Mouse (Mus musculus): Measurements from ENCODE around the gene Hnrnpa3.

The Hnrnpa3 gene

DNA sequence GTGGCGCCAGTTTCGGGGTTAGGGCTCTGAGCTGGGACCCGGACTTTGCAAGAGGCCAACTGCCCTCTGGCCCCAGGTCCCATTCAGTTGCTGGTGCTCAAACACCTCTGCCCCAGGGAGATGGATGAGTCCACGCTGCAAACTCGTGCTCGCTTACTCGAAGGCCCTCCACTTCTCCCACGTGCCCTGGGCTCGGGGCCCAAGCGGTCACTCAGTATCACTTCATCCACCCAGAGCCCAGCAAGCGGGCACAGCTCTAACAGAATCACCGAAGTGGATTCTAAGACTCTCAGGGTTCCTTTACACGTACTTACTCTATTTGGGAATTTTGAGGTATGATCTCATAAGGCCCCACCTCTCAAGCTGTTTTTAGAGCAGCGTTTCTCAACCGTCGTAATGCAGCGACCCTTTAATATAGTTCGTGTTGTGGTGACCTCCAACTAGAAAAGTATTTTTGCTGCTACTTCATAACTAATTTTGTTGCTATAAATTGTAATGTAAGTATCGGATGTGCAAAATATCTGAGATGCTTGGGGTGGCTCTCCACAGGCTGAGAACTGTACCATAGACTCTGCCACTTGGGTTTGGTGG, 46.2 kb downstream of the Hnrnpa3 start:
- no peak for DNase-seq

DNA sequence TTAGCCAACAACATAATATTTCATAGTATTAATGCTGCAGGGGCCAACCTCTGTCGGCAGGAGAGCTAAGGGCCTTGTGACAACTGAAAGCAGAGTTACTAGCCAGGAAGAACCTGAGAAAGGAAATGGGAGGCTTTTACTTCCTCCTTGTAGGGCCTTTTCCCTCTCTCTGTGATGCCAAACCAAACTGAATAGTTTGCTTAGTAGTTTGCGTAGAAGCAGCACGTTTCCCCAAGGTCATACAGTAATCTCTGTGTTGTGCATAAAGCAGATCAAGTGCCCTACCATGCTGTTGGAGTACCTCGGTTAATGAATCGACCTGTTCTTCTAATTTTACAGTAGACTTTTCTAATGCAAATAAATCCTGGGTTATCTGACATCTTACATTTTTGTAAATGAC, 47.4 kb downstream of the Hnrnpa3 start:
- no peak for DNase-seq

DNA sequence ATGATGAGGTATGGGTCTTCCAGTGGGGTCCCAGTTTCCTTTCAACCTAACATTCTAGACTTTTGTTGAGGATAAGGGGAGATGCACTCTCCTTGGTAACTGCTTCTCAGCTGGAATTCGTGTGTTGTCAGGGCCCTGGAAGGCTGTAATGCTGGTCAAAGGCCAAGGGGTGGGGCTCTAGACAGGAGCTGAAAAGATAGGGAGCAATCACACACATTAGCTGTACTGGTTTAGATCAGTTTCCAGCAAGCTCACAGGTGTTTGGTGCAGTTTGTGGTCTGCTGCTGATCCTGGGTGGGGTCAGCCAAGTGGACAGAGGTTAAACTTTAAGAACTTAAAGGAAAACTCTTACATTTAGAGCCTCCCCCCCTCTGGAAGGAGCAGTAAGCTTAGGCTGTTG, 48.4 kb downstream of the Hnrnpa3 start:
- DNase-seq: no peak

DNA sequence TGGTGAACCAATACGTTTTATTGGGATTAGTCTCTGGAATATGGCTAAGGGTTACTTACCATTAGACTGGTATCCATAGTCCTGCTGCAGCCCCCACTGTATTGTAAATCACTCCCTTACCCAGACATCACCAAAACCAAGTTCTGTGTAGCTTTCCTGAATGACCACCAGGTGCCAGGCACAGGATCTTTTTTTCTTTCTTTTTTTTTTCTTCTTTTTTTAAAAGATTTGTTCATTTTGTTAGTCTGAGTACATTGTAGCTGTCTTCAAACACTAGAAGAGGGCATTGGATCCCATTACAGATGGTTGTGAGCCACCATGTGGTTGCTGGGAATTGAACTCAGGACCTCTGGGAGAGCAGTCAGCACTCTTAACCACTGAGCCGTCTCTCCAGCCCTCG, 54.0 kb downstream of the Hnrnpa3 start:
- DNase-seq: no peak

DNA sequence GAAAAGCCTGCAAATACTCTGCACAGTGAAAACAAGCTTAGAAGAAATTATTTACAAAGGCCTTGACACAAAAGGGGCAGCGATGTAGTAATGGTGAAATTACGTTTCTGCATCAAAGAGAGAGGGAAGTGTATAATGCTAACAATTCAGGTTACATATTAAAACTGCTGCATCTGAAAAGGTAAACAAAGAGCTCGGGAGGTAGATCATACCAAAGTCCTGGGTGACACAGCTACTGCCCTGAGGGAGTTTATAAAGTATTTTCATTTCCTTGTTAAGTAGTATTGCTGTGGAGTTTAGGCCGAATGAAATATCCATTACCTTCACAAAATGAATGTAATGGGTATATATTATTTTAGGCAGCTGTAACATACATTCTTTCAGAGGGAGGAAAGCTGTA, 55.7 kb downstream of the Hnrnpa3 start:
- DNase-seq: no peak

DNA sequence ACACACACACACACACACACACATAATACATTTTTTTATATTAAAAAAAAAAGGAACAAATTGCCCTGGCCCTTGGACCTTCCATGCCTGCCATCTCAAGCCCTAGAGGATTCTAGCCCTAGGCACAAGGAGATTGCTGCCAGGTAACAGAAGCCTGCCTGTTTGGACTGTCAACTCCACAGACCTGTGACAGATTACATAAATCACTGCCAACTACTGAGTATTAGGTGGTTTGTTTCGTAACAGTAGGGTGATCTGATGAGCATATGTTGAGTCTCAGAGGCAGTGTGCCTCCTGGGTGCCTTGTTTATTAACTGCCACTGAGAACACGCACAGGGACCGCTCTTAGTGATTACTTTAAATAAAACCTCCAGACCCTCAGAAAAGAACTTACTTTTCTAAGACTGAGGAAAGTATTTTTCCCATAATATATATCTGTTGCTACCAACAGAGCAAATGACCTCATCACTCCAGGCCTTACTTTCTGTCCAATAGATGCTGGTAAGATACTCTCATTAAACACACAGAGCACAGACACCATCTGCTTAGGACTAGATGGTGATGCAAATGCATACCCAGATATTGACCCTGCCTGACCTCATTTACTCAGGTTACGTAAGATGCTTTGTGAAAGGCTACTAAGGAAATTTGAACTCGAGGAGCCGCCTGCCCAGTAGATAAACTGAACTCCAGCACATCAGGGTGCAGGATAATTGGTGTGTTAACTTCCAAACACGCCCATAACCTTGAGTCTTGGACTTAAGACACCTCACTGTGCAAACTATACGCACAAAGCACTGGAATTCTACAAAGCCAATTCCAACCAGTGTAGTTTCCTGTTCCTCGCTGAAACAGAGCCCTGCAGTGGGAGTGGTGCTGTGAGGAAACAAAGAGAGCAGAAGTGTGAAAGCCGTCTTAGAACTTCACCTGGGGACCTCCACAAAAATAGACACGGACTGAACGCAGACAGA, 57.3 kb downstream of the Hnrnpa3 start:
- peak; percentile 50 for DNase-seq
